Mouse (Mus musculus) splenic B cell, adult 2 months (primary cell): ENCODE data around the gene Tspan13.

ENCODE experiments used
- DNase-seq: peaks from one replicate; pipeline ENCODE4 v3.0.0-alpha.2; 2011; ENCODE audit warnings: low read depth, low spot score
- H3K27me3 ChIP-seq: 2 replicates; pipeline ENCODE4 v1.6.1; 2012; ENCODE audit warnings: mild to moderate bottlenecking, low read length, moderate library complexity, mixed read lengths; ENCODE audit not compliant: control insufficient read depth, poor library complexity, insufficient read depth, severe bottlenecking
- H3K36me3 ChIP-seq: 2 replicates; pipeline ENCODE4 v1.6.1; 2012; ENCODE audit warnings: mild to moderate bottlenecking, low read length, moderate library complexity, mixed read lengths; ENCODE audit not compliant: control insufficient read depth, poor library complexity, insufficient read depth, severe bottlenecking

The Tspan13 gene

GRCm38 (mm10) chr12:36041703-36042347, 475 bp downstream of the Tspan13 start:
- Histone ChIP-seq H3K27me3 (no peaks in the 10 kb centered on the region), H3K36me3 (no peaks in the 10 kb centered on the region)
- peak; percentile 58 for DNase-seq

GRCm38 (mm10) chr12:36041281-36041589, 1.1 kb downstream of the Tspan13 start:
- no peaks in the 10 kb centered on the region for H3K27me3 ChIP-seq

GRCm38 (mm10) chr12:36040571-36041280, 1.6 kb downstream of the Tspan13 start:
- no peaks in the 10 kb centered on the region for H3K36me3 ChIP-seq
- H3K27me3 ChIP-seq = no peaks in the 10 kb centered on the region
- DNase-seq = peak; percentile 37

More at GRCm38 (mm10) chr12:36041281-36041589, 1.1 kb downstream of the Tspan13 start:
- H3K36me3 ChIP-seq = no peaks in the 10 kb centered on the region
- DNase-seq = no peak

- peak; percentile 82 for DNase-seq
- no peaks in the 10 kb centered on the region for H3K27me3 ChIP-seq
Observed at GRCm38 (mm10) chr12:36039541-36040084, 2.7 kb downstream of the Tspan13 start.

GRCm38 (mm10) chr12:36036776-36037175, 5.5 kb downstream of the Tspan13 start:
- no peaks in the 10 kb centered on the region for H3K36me3 ChIP-seq
- peak; percentile 55 for DNase-seq
- H3K27me3 ChIP-seq = no peaks in the 10 kb centered on the region

More at GRCm38 (mm10) chr12:36039541-36040084, 2.7 kb downstream of the Tspan13 start:
- H3K36me3 ChIP-seq = no peaks in the 10 kb centered on the region

GRCm38 (mm10) chr12:36036121-36036520, 6.2 kb downstream of the Tspan13 start:
- no peak for DNase-seq
- Histone ChIP-seq H3K27me3 (no peaks in the 10 kb centered on the region), H3K36me3 (no peaks in the 10 kb centered on the region)

GRCm38 (mm10) chr12:36035501-36035900, 6.8 kb downstream of the Tspan13 start:
- Histone ChIP-seq H3K36me3 (no peaks in the 10 kb centered on the region), H3K27me3 (no peaks in the 10 kb centered on the region)
- no peak for DNase-seq

GRCm38 (mm10) chr12:36032419-36032818, 9.9 kb downstream of the Tspan13 start:
- H3K36me3 ChIP-seq = no peaks in the 10 kb centered on the region
- peak; percentile 50 for DNase-seq
- H3K27me3 ChIP-seq = no peaks in the 10 kb centered on the region

GRCm38 (mm10) chr12:36030660-36031363, 11.5 kb downstream of the Tspan13 start:
- Histone ChIP-seq H3K36me3 (no peaks in the 10 kb centered on the region), H3K27me3 (no peaks in the 10 kb centered on the region)
- DNase-seq = no peak

- Histone ChIP-seq H3K36me3 (no peaks in the 10 kb centered on the region), H3K27me3 (no peaks in the 10 kb centered on the region)
- no peak for DNase-seq
Observed at GRCm38 (mm10) chr12:36029687-36030086, 12.6 kb downstream of the Tspan13 start.

GRCm38 (mm10) chr12:36028968-36029645, 13.2 kb downstream of the Tspan13 start:
- Histone ChIP-seq H3K27me3 (no peaks in the 10 kb centered on the region), H3K36me3 (no peaks in the 10 kb centered on the region)
- DNase-seq = peak; percentile 55

- DNase-seq = no peak
- H3K27me3 ChIP-seq = no peaks in the 10 kb centered on the region
- no peaks in the 10 kb centered on the region for H3K36me3 ChIP-seq
Observed at GRCm38 (mm10) chr12:36027171-36027570, 15.1 kb downstream of the Tspan13 start.

GRCm38 (mm10) chr12:36026126-36026525, 16.2 kb downstream of the Tspan13 start:
- no peak for DNase-seq
- Histone ChIP-seq H3K36me3 (peaks cover 4% of the 10 kb centered on the region; the same call in 1 of the 2 replicates), H3K27me3 (no peaks in the 10 kb centered on the region)

- no peak for DNase-seq
- no peaks in the 10 kb centered on the region for H3K27me3 ChIP-seq
- H3K36me3 ChIP-seq = peaks cover 17% of the 10 kb centered on the region
Observed at GRCm38 (mm10) chr12:36020710-36021109, 21.6 kb downstream of the Tspan13 start.
